Mouse (Mus musculus): ENCODE data around the gene C1qtnf9.
A peak's percentile ranks its signal among the peaks of the same experiment; 100 is the strongest.

DNA sequence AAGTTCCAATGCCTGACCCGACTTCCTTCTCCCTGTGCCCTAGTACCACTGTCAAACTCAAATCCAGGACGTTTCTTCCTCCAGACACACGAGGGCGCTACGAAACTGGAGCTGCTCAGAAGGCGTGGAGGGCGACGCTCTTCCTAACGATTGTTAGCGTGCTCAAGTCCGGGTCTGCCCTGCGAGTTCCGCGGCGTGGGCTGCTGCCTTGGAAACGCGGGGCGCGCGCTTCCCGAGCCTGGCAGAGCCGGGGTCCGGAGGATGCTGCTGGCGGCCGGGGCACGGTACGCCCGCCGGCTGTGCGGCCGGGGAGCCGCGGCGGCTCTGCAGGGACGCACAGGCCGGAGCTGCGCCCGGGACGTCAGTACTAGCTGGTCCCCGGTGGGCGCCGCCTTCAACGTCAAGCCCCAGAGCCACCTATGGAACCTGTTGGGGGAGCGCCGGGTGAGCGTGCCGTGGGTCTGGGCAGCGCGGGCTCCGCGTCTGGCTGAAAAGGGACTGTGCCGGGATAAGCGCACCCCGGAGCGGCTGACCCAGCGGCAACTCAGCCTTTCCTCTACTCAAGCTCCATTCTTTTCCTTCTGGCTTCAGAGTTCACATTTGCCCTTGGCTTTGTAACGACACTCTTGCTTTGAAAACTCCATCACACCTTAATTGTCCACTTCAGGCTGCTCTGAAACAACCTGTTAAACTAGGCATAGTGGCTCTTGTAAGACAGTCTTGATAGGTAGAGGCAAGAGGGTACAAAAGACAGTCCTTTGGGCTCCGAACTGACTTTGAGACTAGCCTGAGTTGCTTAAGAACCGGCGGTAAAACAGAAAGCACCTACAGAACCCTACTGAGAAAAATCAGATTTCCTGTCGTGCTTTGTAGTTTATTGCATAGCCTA, 16.7 kb downstream of the C1qtnf9 start, which contains the start of gene Mipep:
- peak; percentile 98 for TF ChIP-seq CTCF (conservative IDR thresholded peaks at IDR 0.05; ENCODE audit: insufficient read depth, insufficient read length, low read depth, low read length)
- peak; percentile 26 for TF ChIP-seq POLR2A (IDR thresholded peaks at IDR 0.05; ENCODE audit: low read depth, low read length)
